Mouse (Mus musculus) neural tube, embryonic 11.5 days (tissue): ENCODE results near the gene Atp5j2. TPM values are rescaled to one million over a fixed set of nuclear protein-coding genes. Genes with fewer than 3 reads are reported as not detected.

ENCODE experiments used
- ATAC-seq: fragments of 200-750 bp; cut with Nextera tagmentation; 2 replicates; pipeline ENCODE4 v1.8.0; 2017; ENCODE audit warnings: moderate number of reproducible peaks, mild to moderate bottlenecking, moderate TSS enrichment, moderate library complexity; ENCODE audit not compliant: insufficient read depth, low FRiP score, low TSS enrichment
- DNase-seq: peaks from one replicate; pipeline ENCODE4 v3.0.0-alpha.2; 2015; ENCODE audit warnings: low spot score
- H3K27ac ChIP-seq: fragments of 300-500 bp; sonication (generic); 2 replicates; pipeline ENCODE4 v1.5.1; 2014; ENCODE audit warnings: low read depth, mild to moderate bottlenecking, low read length
- H3K27me3 ChIP-seq: fragments of 300-500 bp; sonication (generic); 2 replicates; pipeline ENCODE4 v1.6.1; 2014; ENCODE audit warnings: mild to moderate bottlenecking, low read length, mixed read lengths; ENCODE audit not compliant: control insufficient read depth, insufficient read depth
- H3K36me3 ChIP-seq: fragments of 300-500 bp; sonication (generic); 2 replicates; pipeline ENCODE4 v1.6.1; 2014; ENCODE audit warnings: mild to moderate bottlenecking, low read length, moderate library complexity, mixed read lengths; ENCODE audit not compliant: control insufficient read depth, insufficient read depth
- H3K4me1 ChIP-seq: fragments of 300-500 bp; sonication (generic); 2 replicates; pipeline ENCODE4 v1.6.1; 2014; ENCODE audit warnings: low read length, mixed read lengths; ENCODE audit not compliant: control insufficient read depth, insufficient read depth
- H3K4me2 ChIP-seq: fragments of 300-500 bp; sonication (generic); 2 replicates; pipeline ENCODE4 v1.6.1; 2014; ENCODE audit warnings: low read depth, mild to moderate bottlenecking, moderate library complexity
- H3K4me3 ChIP-seq: fragments of 300-500 bp; sonication (generic); 2 replicates; pipeline ENCODE4 v1.5.1; 2014; ENCODE audit warnings: low read depth, low read length
- H3K9ac ChIP-seq: fragments of 300-500 bp; sonication (generic); 2 replicates; pipeline ENCODE4 v1.6.1; 2014; ENCODE audit warnings: mild to moderate bottlenecking, low read length
- H3K9me3 ChIP-seq: fragments of 300-500 bp; sonication (generic); 2 replicates; pipeline ENCODE4 v1.6.1; 2016; ENCODE audit warnings: low read length; ENCODE audit not compliant: control insufficient read depth
- WGBS: fragments of 180-500 bp; shearing (Covaris S2); extraction: QIAGEN DNeasy Blood & Tissue Kit; methylation state at CpG from one replicate; pipeline ENCODE4 v1.1.7; 2014; 5-methylcytosine and 5-hydroxymethylcytosine counted together
- polyA plus RNA-seq: library from polyadenylated mRNA; unstranded; fragments of >200 nt; fragmentation: Nextera tagmentation; extraction: Ambion mirVana; gene quantifications from 2 replicates; pipeline ENCODE4 v1.2.1, GENCODE M21; 2014

Atp5j2 gene
- polyA plus RNA-seq, 1 experiment from 2014 or later: 507 TPM

- Histone ChIP-seq H3K4me2 (no peak overlapping the region), H3K27me3 (no peaks in the 10 kb centered on the region), H3K36me3 (peaks cover 5% of the 10 kb centered on the region; the same call in 1 of the 2 replicates), H3K9ac (no peak overlapping the region), H3K4me1 (peaks cover 6% of the 10 kb centered on the region), H3K9me3 (no peaks in the 10 kb centered on the region), H3K4me3 (no peak overlapping the region), H3K27ac (no peak overlapping the region)
- 84% methylated on average over 5 of the region's 6 CpGs for WGBS
- DNase-seq (no peak), ATAC-seq (no peak)
Measured at GRCm38 (mm10) chr5:145207954-145208353, 16.1 kb upstream of the Atp5j2 start.

- H3K4me3 ChIP-seq: no peak overlapping the region
- no peak overlapping the region for H3K4me2 ChIP-seq
- H3K27me3 ChIP-seq: no peaks in the 10 kb centered on the region
- 97% methylated on average over 6 of the region's 6 CpGs for WGBS
- H3K27ac ChIP-seq: no peak overlapping the region
- DNase-seq: no peak
- H3K4me1 ChIP-seq: peaks cover 6% of the 10 kb centered on the region
- ATAC-seq: no peak
- H3K36me3 ChIP-seq: peaks cover 5% of the 10 kb centered on the region; the same call in 1 of the 2 replicates
- H3K9me3 ChIP-seq: no peaks in the 10 kb centered on the region
- no peak overlapping the region for H3K9ac ChIP-seq
Measured at GRCm38 (mm10) chr5:145207385-145207784, 15.5 kb upstream of the Atp5j2 start.

- no peaks in the 10 kb centered on the region for H3K27me3 ChIP-seq
- ATAC-seq (no peak), DNase-seq (no peak)
- H3K9me3 ChIP-seq: no peaks in the 10 kb centered on the region
- peaks cover 15% of the 10 kb centered on the region for H3K4me1 ChIP-seq
- H3K9ac ChIP-seq: peak overlapping the region; percentile 10; the same call in 1 of the 2 replicates
- H3K36me3 ChIP-seq: no peaks in the 10 kb centered on the region
- H3K4me2 ChIP-seq: peak overlapping the region; percentile 54
- H3K27ac ChIP-seq: no peak overlapping the region
- H3K4me3 ChIP-seq: peak overlapping the region; percentile 58
- 22% methylated on average over 9 of the region's 9 CpGs for WGBS
Measured at GRCm38 (mm10) chr5:145205041-145205440, 13.2 kb upstream of the Atp5j2 start.

- H3K4me2 ChIP-seq: peak within 1 kb of the TSS; percentile 54
- peak; percentile 95 for DNase-seq
- no peaks in the 10 kb centered on the region for H3K27me3 ChIP-seq
- H3K27ac ChIP-seq: peak within 1 kb of the TSS; percentile 51
- ATAC-seq: peak; percentile 93
- H3K4me1 ChIP-seq: peaks cover 15% of the 10 kb centered on the region
- peak within 1 kb of the TSS; percentile 58 for H3K4me3 ChIP-seq
- H3K9ac ChIP-seq: peak within 1 kb of the TSS; percentile 62
- under 1% methylated on average over 22 of the region's 22 CpGs for WGBS
- no peaks in the 10 kb centered on the region for H3K36me3 ChIP-seq
- no peaks in the 10 kb centered on the region for H3K9me3 ChIP-seq
Measured at GRCm38 (mm10) chr5:145203936-145204691, 12.3 kb upstream of the Atp5j2 start, which contains the start of gene Zkscan5. Gene Zkscan5 (plus strand): TSS chr5:145204562.

- no peak for ATAC-seq
Measured at GRCm38 (mm10) chr5:145202446-145202845, 10.6 kb upstream of the Atp5j2 start.

GRCm38 (mm10) chr5:145201321-145201991, 9.6 kb upstream of the Atp5j2 start, which contains the start of gene Zkscan14:
Gene Zkscan14 (minus strand): TSS chr5:145201868.
- H3K4me1 ChIP-seq: peaks cover 15% of the 10 kb centered on the region
- H3K9ac ChIP-seq: peak within 1 kb of the TSS; percentile 67
- no peaks in the 10 kb centered on the region for H3K36me3 ChIP-seq
- no peaks in the 10 kb centered on the region for H3K9me3 ChIP-seq
- H3K27ac ChIP-seq: no peak within 1 kb of the TSS
- no peaks in the 10 kb centered on the region for H3K27me3 ChIP-seq
- peak within 1 kb of the TSS; percentile 97 for H3K4me2 ChIP-seq
- ATAC-seq: 0 out of 2 replicates have a peak, but pooled peaks have one; percentile 8
- DNase-seq: peak; percentile 80
- peak within 1 kb of the TSS; percentile 78 for H3K4me3 ChIP-seq
- 1% methylated on average over 37 of the region's 37 CpGs for WGBS

More at GRCm38 (mm10) chr5:145202446-145202845, 10.6 kb upstream of the Atp5j2 start:
- no peaks in the 10 kb centered on the region for H3K9me3 ChIP-seq
- no peaks in the 10 kb centered on the region for H3K27me3 ChIP-seq
- peaks cover 15% of the 10 kb centered on the region for H3K4me1 ChIP-seq
- H3K36me3 ChIP-seq: no peaks in the 10 kb centered on the region
- DNase-seq: no peak
- WGBS: 49% methylated on average over 3 of the region's 3 CpGs
- no peak overlapping the region for H3K4me3 ChIP-seq
- H3K27ac ChIP-seq: no peak overlapping the region
- H3K9ac ChIP-seq: no peak overlapping the region
- H3K4me2 ChIP-seq: no peak overlapping the region

- ATAC-seq (no peak), DNase-seq (no peak)
- Histone ChIP-seq H3K4me2 (no peak overlapping the region), H3K9me3 (no peaks in the 10 kb centered on the region), H3K9ac (no peak overlapping the region), H3K27ac (no peak overlapping the region), H3K27me3 (no peaks in the 10 kb centered on the region), H3K4me1 (peaks cover 13% of the 10 kb centered on the region), H3K36me3 (no peaks in the 10 kb centered on the region; the same call in 1 of the 2 replicates), H3K4me3 (no peak overlapping the region)
- 81% methylated on average over 7 of the region's 7 CpGs for WGBS
Measured at GRCm38 (mm10) chr5:145200387-145200786, 8.5 kb upstream of the Atp5j2 start.

- Histone ChIP-seq H3K4me3 (peak overlapping the region; percentile 82), H3K4me1 (peaks cover 6% of the 10 kb centered on the region), H3K27ac (peak overlapping the region; percentile 55; the same call in 1 of the 2 replicates), H3K36me3 (peaks cover 5% of the 10 kb centered on the region), H3K9me3 (no peaks in the 10 kb centered on the region), H3K27me3 (no peaks in the 10 kb centered on the region), H3K9ac (peak overlapping the region; percentile 93), H3K4me2 (peak overlapping the region; percentile 47)
- ATAC-seq: peak; percentile 92
- peak; percentile 95 for DNase-seq
- WGBS: 1% methylated on average over 41 of the region's 41 CpGs
Measured at GRCm38 (mm10) chr5:145190875-145191798, 725 bp downstream of the Atp5j2 start.
